Mouse (Mus musculus): ENCODE results near the gene Tprgl. TPM values are rescaled to one million over a fixed set of nuclear protein-coding genes. Genes with fewer than 3 reads are reported as not detected.

Gene Tprgl
- total and polyA plus RNA-seq, 3 experiments, result 121 to 147 (median 130) TPM

DNA sequence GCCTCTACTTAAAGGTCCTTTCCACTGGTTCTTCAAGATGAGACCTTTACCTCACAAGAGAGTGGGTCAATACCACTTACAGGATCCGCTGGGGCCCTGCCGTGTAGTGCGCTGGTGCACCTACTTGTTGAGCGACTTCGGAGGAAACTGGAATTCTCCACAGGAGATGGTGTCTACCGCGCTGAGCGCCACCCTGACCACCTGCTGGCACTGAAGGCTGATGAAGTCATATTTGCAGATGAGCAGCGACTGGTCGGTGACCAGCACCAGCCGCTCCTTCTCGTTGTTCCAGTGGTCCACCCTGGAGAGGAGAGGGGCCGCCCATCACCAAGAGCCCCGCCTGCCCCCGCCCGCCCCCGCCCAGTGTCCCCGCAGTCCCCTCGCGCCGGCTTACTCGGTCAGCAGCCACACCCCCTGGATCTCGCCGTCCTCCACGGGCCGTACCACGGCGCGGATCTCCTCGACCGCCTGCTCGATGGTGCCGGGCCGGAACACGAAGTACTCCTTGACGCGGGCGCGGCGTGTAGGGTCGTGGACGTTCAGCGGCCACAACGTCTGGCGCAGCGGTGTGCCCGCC, 417 bp downstream of the Tprgl start:
- H3K27ac ChIP-seq, result peak overlapping the region; percentile 95
- no peaks in the 10 kb centered on the region for H3K27me3 ChIP-seq (ENCODE audit: control insufficient read depth, insufficient read depth, low read length)
- H3K79me2 ChIP-seq (replicated peaks; ENCODE audit: control insufficient read depth, insufficient read depth, low read length), result peaks cover 3% of the 10 kb centered on the region
- H3K4me3 ChIP-seq, result peak overlapping the region; percentile 87
- peak overlapping the region; percentile 96 for H3K9ac ChIP-seq (ENCODE audit: low read depth, low read length)
- WGBS, result under 1% methylated on average over 47 of the region's 47 CpGs
- intact Hi-C loops (cut with DNase I), result loop anchor here (2.0 to 10.0 kb wide), 4 partner anchors 17 to 665 kb away; partner anchors contain the start of genes Lrrc47 and Wrap73
- H3K4me1 ChIP-seq (ENCODE audit: control insufficient read depth, insufficient read depth, low read length), result peaks cover 8% of the 10 kb centered on the region
- DNase-seq, result no peak
- no peak for TF ChIP-seq CTCF (IDR thresholded peaks at IDR 0.05)
- TF ChIP-seq POLR2A (IDR thresholded peaks at IDR 0.05; ENCODE audit: insufficient read depth, low read depth, low read length), result no peak
- TF ChIP-seq EP300 (IDR thresholded peaks at IDR 0.05; ENCODE audit: insufficient read depth, low read depth, low read length), result 0 out of 2 replicates have a peak, but pooled peaks have one; percentile 3
- no peaks in the 10 kb centered on the region for H3K36me3 ChIP-seq (ENCODE audit: control insufficient read depth, insufficient read depth, low read length)

- no peak; the same call in 1 of the 2 replicates for TF ChIP-seq CTCF (IDR thresholded peaks at IDR 0.05)
- no peak for TF ChIP-seq POLR2A (IDR thresholded peaks at IDR 0.05; ENCODE audit: insufficient read depth, low read depth, low read length)
- no peak for TF ChIP-seq EP300 (IDR thresholded peaks at IDR 0.05; ENCODE audit: insufficient read depth, low read depth, low read length)
- Histone ChIP-seq H3K27me3 (ENCODE audit: control insufficient read depth, insufficient read depth, low read length) (no peaks in the 10 kb centered on the region), H3K9ac (ENCODE audit: low read depth, low read length) (no peak overlapping the region), H3K4me3 (no peak overlapping the region; the same call in 1 of the 2 replicates), H3K79me2 (replicated peaks; ENCODE audit: control insufficient read depth, insufficient read depth, low read length) (peaks cover 3% of the 10 kb centered on the region), H3K27ac (no peak overlapping the region), H3K36me3 (ENCODE audit: control insufficient read depth, insufficient read depth, low read length) (no peaks in the 10 kb centered on the region), H3K4me1 (ENCODE audit: control insufficient read depth, insufficient read depth, low read length) (peaks cover 8% of the 10 kb centered on the region)
- peak; percentile 81 to 83 for DNase-seq
- WGBS, result 10% methylated on average over 6 of the region's 6 CpGs
- intact Hi-C loops (cut with DNase I), result loop anchor here (2.0 to 5.0 kb wide), 3 partner anchors 16 to 147 kb away; partner anchors contain the start of genes Lrrc47 and Wrap73
Measured at GRCm38 (mm10) chr4:154159002-154159401, 1.5 kb downstream of the Tprgl start.

GRCm38 (mm10) chr4:154157970-154158662, 2.4 kb downstream of the Tprgl start:
- Histone ChIP-seq H3K9ac (ENCODE audit: low read depth, low read length) (no peak overlapping the region), H3K4me1 (ENCODE audit: control insufficient read depth, insufficient read depth, low read length) (peaks cover 8% of the 10 kb centered on the region), H3K79me2 (replicated peaks; ENCODE audit: control insufficient read depth, insufficient read depth, low read length) (peaks cover 3% of the 10 kb centered on the region), H3K27ac (no peak overlapping the region), H3K36me3 (ENCODE audit: control insufficient read depth, insufficient read depth, low read length) (no peaks in the 10 kb centered on the region), H3K27me3 (ENCODE audit: control insufficient read depth, insufficient read depth, low read length) (no peaks in the 10 kb centered on the region), H3K4me3 (no peak overlapping the region)
- no peak for TF ChIP-seq EP300 (IDR thresholded peaks at IDR 0.05; ENCODE audit: insufficient read depth, low read depth, low read length)
- intact Hi-C loops (cut with DNase I), result loop anchor here (2.0 to 5.0 kb wide), 3 partner anchors 15 to 146 kb away; partner anchors contain the start of genes Lrrc47 and Wrap73
- DNase-seq, result no peak
- 94% methylated on average over 14 of the region's 14 CpGs for WGBS

- Histone ChIP-seq H3K79me2 (replicated peaks; ENCODE audit: control insufficient read depth, insufficient read depth, low read length) (peaks cover 3% of the 10 kb centered on the region), H3K9ac (ENCODE audit: low read depth, low read length) (no peak overlapping the region), H3K36me3 (ENCODE audit: control insufficient read depth, insufficient read depth, low read length) (no peaks in the 10 kb centered on the region), H3K4me3 (no peak overlapping the region), H3K4me1 (ENCODE audit: control insufficient read depth, insufficient read depth, low read length) (peaks cover 5% of the 10 kb centered on the region), H3K27ac (no peak overlapping the region), H3K27me3 (ENCODE audit: control insufficient read depth, insufficient read depth, low read length) (no peaks in the 10 kb centered on the region)
- TF ChIP-seq POLR2A (IDR thresholded peaks at IDR 0.05; ENCODE audit: insufficient read depth, low read depth, low read length) (no peak; the same call in 1 of the 2 replicates), CTCF (IDR thresholded peaks at IDR 0.05) (no peak), EP300 (IDR thresholded peaks at IDR 0.05; ENCODE audit: insufficient read depth, low read depth, low read length) (no peak)
- intact Hi-C loops (cut with DNase I), result loop anchor here (5.0 kb wide), 1 partner anchor 144 kb away; the partner anchor contains the start of gene Lrrc47
- 78% methylated on average over 7 of the region's 7 CpGs for WGBS
- DNase-seq, result no peak
Measured at GRCm38 (mm10) chr4:154156050-154156449, 4.4 kb downstream of the Tprgl start.

DNA sequence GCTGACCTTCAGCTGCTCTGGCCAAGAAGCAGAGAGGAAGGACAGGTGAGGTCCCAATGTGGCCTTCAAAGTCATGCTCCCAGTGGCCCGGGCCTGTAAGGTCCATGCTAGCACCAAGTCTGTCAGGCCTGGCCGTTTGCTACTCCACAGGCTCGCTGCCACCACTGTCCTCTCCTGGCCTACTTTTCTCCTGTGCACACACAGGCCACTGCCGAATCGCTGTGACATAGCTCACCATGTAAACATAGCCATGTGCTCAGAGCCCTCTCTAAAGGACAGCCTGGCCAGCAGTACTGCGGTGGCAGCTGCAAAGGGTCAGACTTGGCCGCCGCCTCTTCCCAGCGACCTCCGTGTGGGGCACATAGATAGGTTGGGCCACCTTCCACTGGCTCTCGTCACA, 6.4 kb downstream of the Tprgl start:
- no peak overlapping the region for H3K9ac ChIP-seq (ENCODE audit: low read depth, low read length)
- DNase-seq, result no peak
- TF ChIP-seq CTCF (IDR thresholded peaks at IDR 0.05) (no peak), POLR2A (IDR thresholded peaks at IDR 0.05; ENCODE audit: insufficient read depth, low read depth, low read length) (no peak), EP300 (IDR thresholded peaks at IDR 0.05; ENCODE audit: insufficient read depth, low read depth, low read length) (no peak)
- peaks cover 2% of the 10 kb centered on the region for H3K4me1 ChIP-seq (ENCODE audit: control insufficient read depth, insufficient read depth, low read length)
- H3K79me2 ChIP-seq (replicated peaks; ENCODE audit: control insufficient read depth, insufficient read depth, low read length), result no peaks in the 10 kb centered on the region
- no peaks in the 10 kb centered on the region for H3K36me3 ChIP-seq (ENCODE audit: control insufficient read depth, insufficient read depth, low read length)
- H3K27me3 ChIP-seq (ENCODE audit: control insufficient read depth, insufficient read depth, low read length), result no peaks in the 10 kb centered on the region
- 66% methylated on average over 11 of the region's 11 CpGs for WGBS
- intact Hi-C loops (cut with DNase I), result no loop called here
- no peak overlapping the region for H3K27ac ChIP-seq
- H3K4me3 ChIP-seq, result no peak overlapping the region

GRCm38 (mm10) chr4:154146342-154146741, 14.1 kb downstream of the Tprgl start:
- WGBS, result 61% methylated on average over 10 of the region's 10 CpGs
- intact Hi-C loops (cut with DNase I), result loop anchor here (10.0 kb wide), 1 partner anchor 192 kb away; the partner anchor contains the start of gene A430005L14Rik

More at GRCm38 (mm10) chr4:154146342-154146741, 14.1 kb downstream of the Tprgl start:
- Histone ChIP-seq H3K4me3 (no peak overlapping the region), H3K4me1 (ENCODE audit: control insufficient read depth, insufficient read depth, low read length) (peaks cover 2% of the 10 kb centered on the region; the same call in 1 of the 2 replicates), H3K36me3 (ENCODE audit: control insufficient read depth, insufficient read depth, low read length) (no peaks in the 10 kb centered on the region), H3K79me2 (replicated peaks; ENCODE audit: control insufficient read depth, insufficient read depth, low read length) (0 out of 2 replicates have a peak, but pooled peaks cover 2% of the 10 kb centered on the region), H3K27ac (no peak overlapping the region), H3K9ac (ENCODE audit: low read depth, low read length) (no peak overlapping the region), H3K27me3 (ENCODE audit: control insufficient read depth, insufficient read depth, low read length) (peaks cover 2% of the 10 kb centered on the region; the same call in 1 of the 2 replicates)
- no peak for DNase-seq
- TF ChIP-seq CTCF (IDR thresholded peaks at IDR 0.05) (no peak), EP300 (IDR thresholded peaks at IDR 0.05; ENCODE audit: insufficient read depth, low read depth, low read length) (no peak), POLR2A (IDR thresholded peaks at IDR 0.05; ENCODE audit: insufficient read depth, low read depth, low read length) (no peak)

Data from heart, adult 2 months (tissue).